Mouse (Mus musculus): ENCODE data around the gene Ugt1a5. TPM values are rescaled to one million over a fixed set of nuclear protein-coding genes. Genes with fewer than 3 reads are reported as not detected.

The Ugt1a5 gene
- 0.37 and 0.50 TPM in 2 replicates for polyA plus RNA-seq (2012; rRNA removed)

DNA sequence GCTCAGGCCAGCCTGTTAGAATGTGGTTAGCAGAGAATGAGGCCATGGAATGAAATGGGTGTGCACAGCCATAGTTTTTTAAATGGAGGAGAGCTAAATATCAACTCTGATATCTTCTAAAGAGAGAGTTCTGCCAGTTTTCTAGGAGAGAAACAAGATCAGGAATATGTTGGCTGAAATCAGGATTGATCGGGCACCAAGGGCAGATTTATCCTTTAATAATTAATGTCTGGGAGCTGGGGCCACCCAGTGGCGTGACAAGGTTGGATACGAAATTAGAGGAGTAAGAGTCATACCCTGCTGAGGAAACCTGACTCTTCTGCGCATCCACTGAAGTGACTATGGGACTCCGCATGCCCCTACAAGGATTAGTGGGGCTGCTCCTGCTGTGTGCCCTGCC is at the start of gene Ugt1a5:
Gene Ugt1a5 (plus strand): TSS at position 302 of the 400 bp plus-strand sequence.

DNA sequence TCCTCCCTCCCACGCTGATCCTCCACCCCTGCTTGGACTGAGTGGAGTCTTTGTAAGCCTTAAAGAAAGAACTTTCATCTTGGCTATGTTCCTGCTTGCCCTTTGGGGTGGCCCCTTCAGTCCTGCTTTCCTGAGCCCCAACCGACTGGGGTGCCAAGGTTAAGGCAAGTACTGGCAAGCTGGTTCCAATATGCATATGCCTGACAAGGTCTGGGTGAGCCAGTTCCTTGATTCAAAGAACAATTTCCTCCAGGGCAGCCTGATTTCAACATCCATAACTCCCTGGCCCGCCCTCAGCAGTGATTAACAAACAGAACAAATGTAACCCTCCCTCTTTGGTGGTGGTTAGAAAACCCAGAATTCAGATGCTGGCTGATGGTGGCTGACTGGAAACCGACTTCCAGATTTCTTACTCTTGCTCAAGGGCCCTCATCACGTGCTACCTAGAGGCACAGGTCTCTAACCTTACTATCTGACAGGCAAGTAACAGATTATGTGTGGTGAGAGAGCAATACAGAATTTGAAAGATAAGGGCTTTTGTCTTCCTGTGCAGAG is 31.3 kb upstream of the Ugt1a5 start, which contains the start of gene Ugt1a6a:
Gene Ugt1a6a (plus strand): TSS at position 353 of the 555 bp plus-strand sequence.

DNA sequence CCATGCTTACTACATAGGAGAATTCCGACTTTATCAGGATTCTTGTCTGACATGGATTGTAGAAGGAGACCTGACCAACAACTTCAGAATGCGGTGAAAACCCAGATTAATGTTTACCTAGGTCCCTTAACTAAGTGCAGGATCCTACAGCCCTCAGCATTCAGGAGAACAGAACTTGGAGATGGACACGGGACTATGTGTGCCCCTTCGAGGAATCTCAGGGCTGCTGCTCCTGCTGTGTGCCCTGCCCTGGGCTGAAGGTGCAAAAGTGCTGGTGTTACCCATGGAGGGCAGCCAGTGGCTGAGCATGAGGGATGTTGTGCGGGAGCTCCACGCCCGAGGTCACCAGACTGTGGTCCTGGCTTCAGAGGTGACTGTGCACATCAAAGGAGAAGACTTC is 34.6 kb downstream of the Ugt1a5 start, which contains the start of gene Ugt1a2:
Gene Ugt1a2 (plus strand): TSS at position 146 of the 400 bp plus-strand sequence.

DNA sequence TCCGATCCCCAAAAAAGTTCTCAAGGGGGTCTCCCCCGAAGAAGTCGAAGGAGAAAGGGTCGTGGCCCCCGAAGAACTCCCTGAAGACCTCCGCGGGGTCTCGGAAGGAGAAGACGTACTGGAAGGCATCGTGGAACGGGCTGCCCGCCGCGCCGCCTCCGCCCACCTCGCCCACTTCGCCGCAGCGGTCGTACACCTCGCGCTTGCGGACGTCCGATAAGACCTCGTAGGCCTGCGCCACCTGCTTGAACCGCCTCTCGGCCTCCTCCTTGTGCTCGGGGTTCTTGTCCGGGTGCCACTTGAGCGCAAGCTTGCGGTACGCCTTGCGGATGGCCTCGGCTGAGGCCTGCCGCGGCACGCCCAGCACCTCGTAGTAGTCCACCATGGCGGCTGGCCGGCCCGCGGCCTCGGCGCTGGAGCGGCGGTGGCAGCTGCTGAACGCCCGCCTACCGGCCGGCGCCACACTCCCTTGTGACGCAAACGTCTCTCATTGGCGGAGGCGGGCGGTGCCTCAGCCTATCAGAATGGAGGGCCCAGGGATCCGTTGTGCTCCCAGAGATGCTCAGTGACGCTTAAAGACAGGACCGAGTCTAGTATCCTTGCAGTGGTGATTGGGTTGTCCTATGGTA is 39.6 kb downstream of the Ugt1a5 start, which contains the start of gene Dnajb3:
Gene Dnajb3 (minus strand): TSS at position 489 of the 629 bp plus-strand sequence.

DNA sequence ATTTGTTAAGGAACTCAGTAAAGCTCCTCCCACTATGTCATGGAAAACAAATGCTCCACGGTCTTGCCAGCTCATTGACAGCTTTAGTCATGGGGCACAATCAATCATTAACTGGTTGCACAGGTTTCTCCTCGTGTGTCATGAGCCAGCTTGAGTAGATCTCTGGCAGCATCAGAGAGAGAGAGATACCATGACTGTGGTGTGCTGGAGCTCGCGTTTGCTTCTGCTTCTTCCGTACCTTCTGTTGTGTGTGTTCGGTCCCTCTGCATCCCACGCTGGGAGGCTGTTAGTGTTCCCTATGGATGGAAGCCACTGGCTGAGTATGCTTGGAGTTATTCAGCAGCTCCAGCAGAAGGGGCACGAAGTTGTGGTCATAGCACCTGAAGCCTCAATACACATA is 46.0 kb downstream of the Ugt1a5 start, which contains the start of gene Ugt1a1:
Gene Ugt1a1 (plus strand): TSS at position 148 of the 400 bp plus-strand sequence.

DNA sequence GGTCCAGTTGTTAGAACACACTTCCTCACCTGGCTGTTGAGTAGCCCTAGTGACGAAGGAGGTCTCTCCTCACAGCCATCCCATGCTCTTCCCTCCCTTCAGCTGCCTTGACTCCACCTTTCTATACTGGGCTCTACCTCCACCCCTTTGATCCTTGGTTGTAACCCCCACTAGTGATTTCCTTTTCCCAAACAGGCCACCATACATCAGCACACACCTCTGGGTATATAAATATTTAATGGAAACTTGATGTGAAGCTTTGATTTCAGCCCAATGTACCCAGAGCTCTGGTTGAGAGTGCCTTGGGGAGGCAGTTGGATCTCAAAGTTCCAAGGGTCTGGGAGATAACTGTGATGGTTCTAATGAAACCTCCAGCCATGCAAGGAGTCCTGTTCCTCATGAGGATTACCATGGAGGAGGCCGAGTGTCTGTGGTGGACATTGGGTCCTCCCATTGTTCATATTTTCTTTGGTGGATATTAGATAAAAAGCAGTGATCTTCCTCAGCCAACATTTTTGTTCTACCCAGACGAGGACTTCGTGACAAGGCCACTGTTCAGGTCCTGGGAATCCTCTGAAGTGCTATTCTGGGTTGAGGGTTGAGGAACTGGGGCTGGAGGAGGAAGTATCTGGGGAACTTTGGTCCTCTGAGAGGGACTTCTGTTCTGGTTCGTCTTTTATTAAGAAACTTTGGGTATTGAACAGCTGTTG is 61.0 kb downstream of the Ugt1a5 start, which contains the start of gene Mroh2a:
Gene Mroh2a (plus strand): TSS at position 317 of the 710 bp plus-strand sequence.

Other genes with a start within 250 kb of the Ugt1a5 start
- 9.2 and 10.4 TPM in 2 replicates for gene Usp40, start 157.5 kb upstream of the Ugt1a5 start, polyA plus RNA-seq (2012; rRNA removed)
- gene Ugt1a10, start 110.6 kb upstream of the Ugt1a5 start, polyA plus RNA-seq (2012; rRNA removed): 0.07 and 0.12 TPM in 2 replicates
- gene Ugt1a9, start 95.2 kb upstream of the Ugt1a5 start, polyA plus RNA-seq (2012; rRNA removed): 0.25 and 0.28 TPM in 2 replicates
- 0.01 and 0.02 TPM in 2 replicates for gene Ugt1a8, start 78.2 kb upstream of the Ugt1a5 start, polyA plus RNA-seq (2012; rRNA removed)
- gene Ugt1a7c, start 71.0 kb upstream of the Ugt1a5 start, polyA plus RNA-seq (2012; rRNA removed): 2.7 and 3.7 TPM in 2 replicates
- gene Ugt1a6b, start 62.8 kb upstream of the Ugt1a5 start, polyA plus RNA-seq (2012; rRNA removed): 17.5 and 23.6 TPM in 2 replicates
- gene Ugt1a6a, start 31.2 kb upstream of the Ugt1a5 start, polyA plus RNA-seq (2012; rRNA removed): 20.2 and 26.6 TPM in 2 replicates
- gene Ugt1a2, start 34.6 kb downstream of the Ugt1a5 start, polyA plus RNA-seq (2012; rRNA removed): 0.06 and 0.12 TPM in 2 replicates
- 3.4 and 4.7 TPM in 2 replicates for gene Dnajb3, start 39.8 kb downstream of the Ugt1a5 start, polyA plus RNA-seq (2012; rRNA removed)
- 78.8 and 129 TPM in 2 replicates for gene Ugt1a1, start 45.9 kb downstream of the Ugt1a5 start, polyA plus RNA-seq (2012; rRNA removed)
- gene Mroh2a, start 61.0 kb downstream of the Ugt1a5 start, polyA plus RNA-seq (2012; rRNA removed): 3.6 and 4.9 TPM in 2 replicates
- gene Hjurp, start 111.6 kb downstream of the Ugt1a5 start, polyA plus RNA-seq (2012; rRNA removed): 54.5 and 64.0 TPM in 2 replicates
- gene Trpm8, start 111.6 kb downstream of the Ugt1a5 start, polyA plus RNA-seq (2012; rRNA removed): not detected in 2 replicates
- 354 and 439 TPM in 2 replicates for gene Spp2, start 240.9 kb downstream of the Ugt1a5 start, polyA plus RNA-seq (2012; rRNA removed)